Mouse (Mus musculus) left cerebral cortex, postnatal 36 days (tissue): ENCODE measurements at regions not wholly inside any gene's neighbourhood (a gene's known extent, or its start where the extent isn't known, plus 50 kb on each side); places are given as distances from the start of the nearest gene placed in this dataset.

Experiments
- DNase-seq, 2 experiments: peaks; one replicate each; pipeline ENCODE4 v3.0.0; 2021 to 2022; ENCODE audit warnings: low spot score in 2 of 2, mixed read lengths in 1 of 2
- intact Hi-C: fragments of 180-260 bp; cut with DNase I; formaldehyde crosslinking; loops from one replicate; pipeline ENCODE4 v1.15.1; 2025

- peak in 1 of 2 experiments; percentile 11 for DNase-seq
- intact Hi-C loops: no loop called here
Measured at GRCm38 (mm10) chr16:29147766-29148165, 61.7 kb upstream of the Hrasls start.

- intact Hi-C loops: no loop called here
- DNase-seq: no peak
Measured at GRCm38 (mm10) chr16:29119217-29119616, 90.3 kb upstream of the Hrasls start.

- DNase-seq: no peak
- intact Hi-C loops: no loop called here
Measured at GRCm38 (mm10) chr16:29096791-29097190, 112.7 kb upstream of the Hrasls start.

- DNase-seq: no peak
Measured at GRCm38 (mm10) chr16:29065961-29066360, 136.5 kb upstream of the Mb21d2 start.

GRCm38 (mm10) chr16:29065097-29065785 lies 135.8 kb upstream of the Mb21d2 start:
- intact Hi-C loops: no loop called here
- no peak for DNase-seq

More at GRCm38 (mm10) chr16:29065961-29066360, 136.5 kb upstream of the Mb21d2 start:
- intact Hi-C loops: no loop called here

GRCm38 (mm10) chr16:29063377-29063776 lies 133.9 kb upstream of the Mb21d2 start:
- intact Hi-C loops: no loop called here
- no peak for DNase-seq

GRCm38 (mm10) chr16:29057076-29057475 lies 127.6 kb upstream of the Mb21d2 start:
- no peak for DNase-seq
- intact Hi-C loops: no loop called here

GRCm38 (mm10) chr16:29054423-29054822 lies 125.0 kb upstream of the Mb21d2 start:
- intact Hi-C loops: no loop called here
- no peak for DNase-seq

GRCm38 (mm10) chr16:29046453-29046993 lies 117.0 kb upstream of the Mb21d2 start:
- DNase-seq: no peak
- intact Hi-C loops: no loop called here

- intact Hi-C loops: no loop called here
- peak; percentile 10 to 19 for DNase-seq
Measured at GRCm38 (mm10) chr16:29035523-29035922, 106.0 kb upstream of the Mb21d2 start.

GRCm38 (mm10) chr16:29034053-29034794 lies 104.8 kb upstream of the Mb21d2 start:
- no peak for DNase-seq
- intact Hi-C loops: loop anchor here (5.0 kb wide), 1 partner anchor 192 kb away; no protein-coding TSS in a partner anchor

- no peak for DNase-seq
- intact Hi-C loops: loop anchor here (5.0 kb wide), 1 partner anchor 191 kb away; no protein-coding TSS in a partner anchor
Measured at GRCm38 (mm10) chr16:29033357-29033756, 103.9 kb upstream of the Mb21d2 start.

GRCm38 (mm10) chr16:29027856-29028255 lies 98.4 kb upstream of the Mb21d2 start:
- intact Hi-C loops: no loop called here

GRCm38 (mm10) chr16:29001249-29001648 lies 71.8 kb upstream of the Mb21d2 start:
- DNase-seq: no peak

More at GRCm38 (mm10) chr16:29027856-29028255, 98.4 kb upstream of the Mb21d2 start:
- DNase-seq: no peak

GRCm38 (mm10) chr16:28999641-29000040 lies 70.2 kb upstream of the Mb21d2 start:
- intact Hi-C loops: no loop called here

More at GRCm38 (mm10) chr16:29001249-29001648, 71.8 kb upstream of the Mb21d2 start:
- intact Hi-C loops: no loop called here

GRCm38 (mm10) chr16:28996629-28997028 lies 67.2 kb upstream of the Mb21d2 start:
- DNase-seq: no peak
- intact Hi-C loops: no loop called here

More at GRCm38 (mm10) chr16:28999641-29000040, 70.2 kb upstream of the Mb21d2 start:
- DNase-seq: no peak

- intact Hi-C loops: no loop called here
Measured at GRCm38 (mm10) chr16:28990666-28991065, 61.2 kb upstream of the Mb21d2 start.

GRCm38 (mm10) chr16:28984931-28985330 lies 55.5 kb upstream of the Mb21d2 start:
- intact Hi-C loops: no loop called here

More at GRCm38 (mm10) chr16:28990666-28991065, 61.2 kb upstream of the Mb21d2 start:
- DNase-seq: no peak

GRCm38 (mm10) chr16:28982901-28983300 lies 53.4 kb upstream of the Mb21d2 start:
- intact Hi-C loops: no loop called here
- no peak for DNase-seq

More at GRCm38 (mm10) chr16:28984931-28985330, 55.5 kb upstream of the Mb21d2 start:
- no peak for DNase-seq
